Mouse (Mus musculus): ENCODE measurements at regions not wholly inside any gene's neighbourhood (a gene's known extent, or its start where the extent isn't known, plus 50 kb on each side); places are given as distances from the start of the nearest gene placed in this dataset.
A peak's percentile ranks its signal among the peaks of the same experiment; 100 is the strongest.

DNA sequence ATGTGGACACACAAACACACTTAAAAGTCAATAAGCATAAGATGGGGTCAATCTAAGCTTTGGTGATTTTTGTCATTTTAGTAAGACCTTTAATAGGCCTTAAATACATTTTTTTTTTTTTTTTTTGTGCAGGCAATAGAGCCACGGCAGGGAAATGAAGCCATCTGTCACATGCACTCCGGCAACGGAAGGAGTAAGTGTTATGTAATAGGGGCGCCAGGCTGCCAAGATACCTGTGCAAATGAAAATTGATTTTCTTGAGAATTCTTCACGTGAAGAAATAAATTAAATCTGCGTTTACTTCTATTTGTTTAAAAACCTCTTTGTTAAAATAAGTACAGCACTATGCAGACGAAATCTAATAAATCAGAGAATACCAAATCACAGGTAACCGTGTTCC, 54.6 kb upstream of the Card11 start:
- no peak for DNase-seq

DNA sequence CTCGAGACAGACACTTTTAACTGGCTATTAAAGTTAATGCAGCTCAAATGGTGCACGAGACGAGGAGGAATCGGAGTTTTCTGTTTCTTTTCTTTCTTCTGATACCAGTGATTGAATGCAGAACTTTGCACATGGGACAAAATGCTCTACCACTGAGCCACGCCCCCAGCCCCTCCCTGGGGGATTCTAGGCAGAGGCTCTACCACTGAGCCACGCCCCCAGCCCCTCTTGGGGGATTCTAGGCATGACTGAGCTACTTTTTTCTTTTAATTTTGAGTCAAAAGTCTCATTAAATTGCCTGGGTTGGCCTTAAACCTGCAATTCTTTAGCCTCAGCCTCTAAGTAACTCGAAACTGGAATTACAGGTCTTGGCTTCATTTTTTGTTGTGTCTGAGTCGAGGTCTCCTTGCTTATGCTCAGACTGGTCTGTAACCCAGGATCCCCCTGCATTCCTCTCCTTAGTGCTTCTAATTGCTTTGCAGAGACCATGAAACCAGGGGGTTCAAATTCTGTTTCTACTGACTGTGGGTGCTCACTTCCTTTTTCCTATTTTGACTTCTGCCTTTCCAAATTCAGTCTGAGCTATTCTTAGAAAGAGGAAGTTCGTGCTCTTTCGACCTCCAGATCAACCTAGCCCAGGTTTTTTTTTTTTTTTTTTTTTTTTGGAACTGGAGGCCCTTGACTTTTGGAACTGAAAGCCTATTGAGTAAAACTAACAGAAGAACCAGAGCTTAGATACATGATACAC, 55.4 kb upstream of the Card11 start:
- no peak for DNase-seq

DNA sequence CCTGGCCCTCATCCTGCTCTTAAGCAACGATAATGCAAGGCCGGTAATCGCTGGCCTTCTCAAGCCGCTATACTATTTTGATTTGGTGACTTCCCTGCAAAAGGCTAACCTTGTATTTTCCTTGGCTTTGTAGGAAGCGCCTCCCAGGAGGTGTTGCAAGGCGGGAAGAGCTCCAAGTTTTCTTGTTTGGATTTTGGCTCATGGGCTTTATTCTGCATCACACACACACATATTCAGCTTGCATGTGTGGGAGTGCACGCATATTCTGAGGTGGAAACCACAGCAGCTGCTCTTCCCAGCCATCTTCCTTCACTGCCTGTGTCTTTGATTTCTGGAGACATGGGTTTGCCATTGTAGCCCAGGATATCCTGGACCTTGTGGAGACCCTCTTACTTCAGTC, 57.8 kb upstream of the Card11 start:
- peak; percentile 71 for DNase-seq

DNA sequence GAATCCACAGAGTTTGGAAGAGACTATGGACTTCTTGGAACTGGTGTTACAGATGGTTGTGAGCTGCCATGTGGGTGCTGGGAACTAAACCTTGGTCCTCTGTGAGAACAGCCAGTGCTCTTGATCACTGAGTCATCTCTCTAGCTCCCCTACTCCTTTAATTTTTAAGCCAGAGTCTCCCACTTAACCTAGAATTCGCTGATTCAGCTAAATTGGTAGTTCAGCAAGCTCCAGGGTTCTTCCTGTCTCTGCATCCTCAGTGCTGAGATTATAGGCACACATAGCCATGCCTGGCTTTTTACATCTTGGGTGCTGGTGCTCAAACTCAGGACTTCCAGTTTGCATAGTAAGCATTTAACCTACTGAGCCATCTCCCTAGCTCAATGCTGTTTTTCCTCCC, 58.5 kb upstream of the Card11 start:
- DNase-seq = no peak

DNA sequence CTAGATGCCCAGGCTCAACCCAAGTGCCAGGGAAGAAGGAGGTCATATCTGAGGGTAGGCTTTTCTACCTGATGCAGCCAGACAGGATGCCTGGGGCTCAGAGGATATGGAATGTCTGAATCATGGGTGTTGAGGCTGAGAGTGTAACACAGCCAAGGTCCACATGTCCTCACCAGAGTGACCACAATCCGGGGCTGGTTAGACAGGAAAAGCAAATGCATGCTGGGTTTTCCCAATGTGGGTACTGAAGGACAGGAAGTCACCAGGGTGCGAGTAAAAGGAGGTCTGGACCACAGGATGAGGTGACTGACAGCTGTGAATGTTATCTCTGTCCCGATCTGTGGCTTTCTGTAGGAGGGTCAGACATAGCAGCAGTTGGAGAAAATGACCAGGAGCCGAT, 61.8 kb upstream of the Card11 start:
- no peak for DNase-seq

DNA sequence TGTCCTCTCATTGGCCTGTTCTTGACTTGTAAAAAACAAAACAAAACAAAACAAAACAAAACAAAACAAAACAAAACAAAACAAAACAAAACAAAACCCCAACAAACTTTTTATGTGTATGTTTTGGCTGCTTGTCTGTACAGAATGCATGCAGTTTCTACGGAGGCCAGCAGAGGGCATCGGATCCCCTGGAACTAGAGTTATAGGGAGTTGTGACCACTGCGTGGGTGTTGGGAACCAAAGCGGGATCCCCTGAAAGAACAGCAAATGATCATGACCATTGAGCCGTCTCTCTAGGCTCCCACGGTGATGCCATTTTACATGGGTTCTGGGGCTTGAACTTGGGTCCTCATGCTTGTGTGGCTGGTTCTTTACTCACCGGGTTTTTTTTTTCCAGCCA, 67.2 kb upstream of the Card11 start:
- DNase-seq = no peak

DNA sequence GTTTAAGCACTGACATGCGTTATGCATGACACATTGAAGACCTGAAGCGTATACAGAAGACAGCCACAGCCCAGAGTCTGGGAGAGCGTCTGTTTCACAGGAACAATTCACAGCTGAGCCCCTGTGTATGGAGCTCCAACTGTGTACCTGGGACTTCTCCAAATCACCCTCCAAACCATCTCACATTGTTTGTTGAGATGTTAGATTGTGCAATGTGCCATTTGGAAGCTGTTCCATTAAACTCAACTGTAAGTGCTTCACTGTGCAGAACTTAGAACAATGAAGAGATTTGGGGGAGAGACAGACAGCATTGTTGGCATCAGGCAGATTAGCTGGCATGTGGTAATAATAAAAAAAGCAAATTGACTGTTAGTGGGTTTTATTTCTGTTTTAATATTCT, 74.1 kb upstream of the Card11 start:
- DNase-seq = no peak

DNA sequence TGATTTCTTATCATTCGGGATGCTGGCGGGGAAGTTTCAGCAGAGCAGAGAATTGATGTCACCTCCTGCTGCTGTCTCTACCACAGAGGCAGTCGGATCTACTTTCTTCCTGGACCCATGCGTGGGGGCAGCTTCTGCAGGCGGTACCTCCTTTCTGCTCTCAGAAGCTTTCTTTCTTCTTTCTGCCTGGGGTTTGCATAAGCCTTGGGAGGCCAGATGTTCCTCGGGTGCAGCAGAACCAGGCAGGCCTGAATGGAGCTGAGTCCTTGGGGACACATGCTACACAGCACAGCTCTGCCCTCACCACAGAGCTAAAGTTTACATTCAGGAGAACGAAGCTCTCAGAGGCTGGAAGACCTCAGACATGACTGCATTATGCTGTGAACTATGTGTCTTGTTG, 75.8 kb upstream of the Card11 start:
- no peak for DNase-seq

DNA sequence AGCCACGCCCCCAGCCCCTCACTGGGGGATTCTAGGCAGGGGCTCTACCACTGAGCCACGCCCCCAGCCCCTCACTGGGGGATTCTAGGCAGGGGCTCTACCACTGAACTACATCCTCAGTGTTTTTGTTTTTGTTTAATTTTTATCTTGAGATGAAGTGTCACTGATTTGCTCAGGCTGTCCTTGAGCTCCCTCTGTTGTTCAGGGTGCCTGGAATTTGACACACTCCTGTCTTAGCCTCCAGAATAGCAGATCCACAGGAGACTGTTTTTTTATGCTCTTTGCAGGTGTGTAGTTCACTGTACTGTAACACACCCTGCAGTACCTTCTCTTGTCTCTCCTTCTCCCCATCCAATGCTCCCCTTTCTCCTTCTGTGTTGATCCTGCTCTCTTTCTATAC, 76.6 kb upstream of the Card11 start:
- peak; percentile 12 for DNase-seq

DNA sequence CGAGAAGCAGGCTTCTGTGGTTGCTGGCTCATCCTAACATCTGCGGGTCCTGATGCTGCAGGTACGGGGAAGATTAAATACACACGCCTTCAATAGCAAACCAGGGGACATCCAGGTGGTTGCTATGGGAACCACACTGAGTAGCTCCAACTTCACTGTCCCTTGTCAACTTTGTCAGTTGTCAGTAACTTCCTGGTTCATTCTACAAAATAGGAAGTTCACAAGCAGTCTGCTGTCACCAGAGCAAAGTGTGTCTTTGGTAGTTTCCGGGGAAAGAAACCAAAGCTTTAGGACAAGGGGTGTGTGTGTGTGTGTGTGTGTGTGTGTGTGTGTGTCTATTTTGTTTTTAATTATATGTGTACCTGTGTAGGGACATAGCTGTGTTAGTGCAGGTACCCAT, 80.5 kb upstream of the Card11 start:
- no peak for DNase-seq

DNA sequence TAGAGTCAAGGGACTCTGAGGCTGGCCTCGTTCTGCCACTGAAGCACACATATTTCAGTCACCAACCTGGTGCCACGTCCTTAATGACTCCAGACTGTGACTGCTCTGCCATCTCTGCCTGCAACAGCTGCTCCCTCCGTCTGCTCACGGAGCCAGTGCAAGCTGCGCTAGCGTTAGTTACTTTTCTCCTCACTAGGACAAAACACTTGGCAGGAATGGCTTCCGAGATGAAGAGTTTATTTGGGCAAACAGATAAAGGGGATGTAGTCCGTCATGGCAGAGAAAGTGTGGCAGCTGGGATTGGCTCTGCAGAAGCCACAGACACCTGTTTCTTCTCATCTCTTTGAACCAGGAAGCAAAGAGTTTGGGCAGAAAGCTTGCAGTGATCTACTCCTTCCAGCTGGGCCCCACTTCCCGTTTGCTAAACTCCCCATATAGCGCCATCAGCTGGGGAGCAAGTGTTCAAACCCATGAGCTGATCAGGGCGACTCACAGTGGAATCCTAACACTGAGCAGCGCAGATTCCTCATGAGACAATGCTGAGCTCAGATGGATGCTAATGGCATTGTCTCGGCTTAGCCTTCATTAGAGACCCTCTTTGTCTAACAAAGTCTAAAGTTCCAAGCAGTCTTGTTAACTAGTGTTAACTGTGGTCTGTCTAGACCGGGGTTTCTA, 83.8 kb upstream of the Card11 start:
- DNase-seq = no peak

DNA sequence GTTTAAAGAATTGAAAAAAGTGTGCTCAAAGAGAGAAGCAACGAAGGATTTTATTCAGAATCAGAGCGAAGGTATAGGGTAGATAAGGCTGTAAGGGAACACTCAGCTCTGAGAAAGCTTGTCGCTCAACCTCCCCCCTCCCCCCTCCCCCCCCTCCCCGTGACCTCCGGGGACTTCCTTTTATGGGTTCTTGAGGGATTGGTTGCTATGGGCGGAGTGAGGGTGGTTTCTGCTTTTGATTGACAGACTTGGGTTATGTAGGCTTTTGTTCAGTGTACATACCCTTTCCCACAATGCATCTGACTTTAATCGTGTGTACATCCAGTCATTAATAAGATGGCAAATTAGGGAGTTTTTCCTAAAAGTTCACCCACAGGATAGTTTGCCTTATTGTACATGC, 84.4 kb upstream of the Card11 start:
- no peak for DNase-seq

DNA sequence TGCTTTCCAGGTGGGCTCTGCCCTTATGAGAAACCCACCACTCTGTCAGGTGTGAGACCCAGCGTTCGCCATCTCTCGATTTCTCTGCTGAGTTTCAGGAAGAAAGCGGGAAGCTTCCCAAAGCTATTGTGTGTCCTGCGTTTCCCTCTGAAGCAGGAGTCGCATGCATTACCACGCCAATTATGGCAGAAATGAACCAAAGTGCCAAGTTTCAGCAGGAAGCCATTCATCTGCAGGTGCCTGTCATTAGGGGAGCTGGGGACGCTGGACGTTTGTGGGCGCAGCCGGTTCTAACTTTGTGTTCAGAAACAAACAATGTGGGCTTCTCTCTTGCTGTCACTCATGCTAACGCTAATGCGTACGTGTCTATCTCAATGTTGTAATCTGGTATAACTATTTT, 91.3 kb upstream of the Card11 start:
- no peak for DNase-seq

DNA sequence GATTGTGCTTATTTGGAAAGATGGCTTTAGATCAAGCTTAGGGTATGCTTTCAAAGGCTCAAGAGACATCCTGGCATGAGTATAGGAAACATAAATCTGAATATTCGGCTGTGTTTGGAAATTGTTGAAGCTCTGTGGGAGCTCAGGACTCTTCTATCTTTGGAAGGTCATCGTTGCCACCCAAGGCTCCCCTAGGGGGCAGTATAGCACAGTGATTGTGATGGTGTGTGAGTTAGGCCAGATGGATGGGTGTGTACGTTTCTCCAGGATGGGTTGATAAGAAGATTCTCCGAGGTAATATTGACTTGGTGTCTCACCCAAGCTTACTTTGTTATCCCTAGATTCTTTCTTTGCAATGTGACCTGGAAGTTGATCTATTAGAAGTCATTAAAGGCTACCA, 93.3 kb upstream of the Card11 start:
- peak; percentile 54 for DNase-seq

DNA sequence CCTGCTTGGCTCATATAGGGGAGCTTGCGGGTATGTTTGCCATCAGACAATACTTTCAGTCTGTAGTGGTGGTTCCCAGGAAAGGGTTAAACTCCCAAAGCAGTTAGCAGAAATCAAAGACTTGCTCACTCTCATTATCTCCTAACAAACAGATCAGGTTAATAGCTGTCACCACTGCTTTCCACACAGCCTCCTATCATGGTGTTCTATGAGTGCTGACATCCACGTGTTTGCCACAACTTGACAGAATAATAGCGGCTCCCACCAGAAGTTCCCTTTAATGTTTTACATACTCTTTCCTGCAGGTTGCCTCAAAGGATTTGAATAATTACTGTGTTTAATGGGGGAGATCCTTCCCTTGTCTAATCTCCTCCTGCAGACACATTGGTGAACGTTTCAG, 97.5 kb upstream of the Card11 start:
- no peak for DNase-seq

DNA sequence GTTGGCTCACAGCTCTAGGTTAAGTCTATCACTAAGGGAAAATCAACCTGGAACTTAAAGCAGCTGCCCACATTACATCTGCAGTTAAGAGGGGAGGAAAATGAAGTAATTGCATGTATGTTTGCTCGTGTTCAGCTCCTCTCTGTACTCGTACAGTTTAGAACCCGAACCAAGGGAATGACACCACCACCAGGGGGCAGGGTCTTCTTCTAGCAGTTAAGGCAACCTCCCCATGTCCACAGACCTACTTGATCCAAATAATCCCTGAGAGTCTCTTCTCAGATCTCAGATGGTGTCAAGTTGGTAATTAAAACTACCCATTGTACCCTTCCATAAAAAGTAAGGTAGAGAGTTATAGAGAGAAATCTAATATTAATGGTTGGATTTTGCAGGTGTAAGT, 111.3 kb upstream of the Card11 start:
- DNase-seq = no peak

DNA sequence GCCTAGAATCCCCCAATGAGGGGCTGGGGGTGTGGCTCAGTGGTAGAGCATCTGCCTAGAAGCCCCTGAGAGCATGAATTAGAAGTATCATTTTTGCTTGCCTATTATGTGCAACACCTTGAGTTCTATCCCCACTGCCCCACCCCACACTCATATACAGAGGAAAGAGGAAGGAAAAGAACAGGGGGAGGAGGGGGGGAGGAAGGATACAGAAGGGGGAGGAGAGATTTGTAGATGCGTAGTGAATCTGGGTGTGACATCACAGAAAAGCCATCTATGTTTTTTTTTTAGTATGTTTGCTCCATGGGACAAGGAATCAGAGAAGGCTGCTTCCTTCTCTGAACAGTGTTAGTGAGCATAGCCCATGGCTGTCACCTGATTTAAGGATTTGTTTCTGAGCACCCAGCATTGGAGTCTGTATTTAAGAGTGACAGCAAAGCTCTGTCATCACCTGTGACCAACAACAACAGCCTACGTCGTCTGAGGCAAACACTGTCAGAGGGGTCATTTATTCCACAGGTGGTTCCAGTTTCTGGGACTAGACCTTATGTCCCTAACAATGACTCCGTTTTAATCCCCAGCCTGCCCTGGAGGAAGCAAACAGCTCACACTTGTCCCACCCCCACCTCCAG, 115.0 kb upstream of the Card11 start:
- DNase-seq = peak; percentile 1

DNA sequence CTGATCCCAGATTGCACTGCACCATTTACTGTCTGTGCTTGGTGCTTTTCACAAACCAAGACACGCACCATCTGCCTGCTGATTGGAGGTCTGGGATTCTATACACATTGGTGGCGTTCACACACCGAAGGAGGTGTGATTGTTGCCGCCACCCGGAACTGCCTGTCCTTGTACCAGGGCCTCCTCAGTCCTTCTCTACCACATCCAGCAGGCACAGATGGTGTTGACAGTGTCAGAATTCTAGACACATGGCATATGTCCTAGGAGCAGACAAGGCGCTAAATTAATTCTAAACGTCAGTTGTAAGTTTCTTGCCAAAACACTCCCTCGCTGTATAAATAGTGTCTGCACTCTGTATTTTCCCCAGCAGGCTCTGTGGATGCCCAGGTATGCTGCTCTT, 115.6 kb upstream of the Card11 start:
- peak; percentile 92 for DNase-seq

DNA sequence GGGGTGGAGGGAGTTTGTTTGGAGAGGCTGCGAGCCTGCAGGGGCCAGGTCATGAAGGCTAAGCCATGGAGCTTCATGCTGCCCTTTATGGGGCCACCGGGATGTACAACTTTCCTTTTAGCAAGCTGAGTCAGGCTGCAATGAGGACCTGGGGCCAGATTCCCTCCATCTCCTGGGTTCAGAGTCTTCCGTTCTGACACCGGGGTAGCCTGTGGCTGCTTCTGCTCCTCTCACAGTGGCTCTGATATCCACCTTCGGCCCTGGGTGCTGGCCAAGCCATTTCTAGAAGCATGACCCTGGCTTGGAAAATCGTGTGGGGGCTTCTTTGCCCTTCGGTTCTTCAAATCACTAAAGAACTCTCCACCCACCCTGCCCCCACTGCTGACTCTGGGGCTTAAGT, 115.4 kb upstream of the Sdk1 start:
- DNase-seq = no peak

DNA sequence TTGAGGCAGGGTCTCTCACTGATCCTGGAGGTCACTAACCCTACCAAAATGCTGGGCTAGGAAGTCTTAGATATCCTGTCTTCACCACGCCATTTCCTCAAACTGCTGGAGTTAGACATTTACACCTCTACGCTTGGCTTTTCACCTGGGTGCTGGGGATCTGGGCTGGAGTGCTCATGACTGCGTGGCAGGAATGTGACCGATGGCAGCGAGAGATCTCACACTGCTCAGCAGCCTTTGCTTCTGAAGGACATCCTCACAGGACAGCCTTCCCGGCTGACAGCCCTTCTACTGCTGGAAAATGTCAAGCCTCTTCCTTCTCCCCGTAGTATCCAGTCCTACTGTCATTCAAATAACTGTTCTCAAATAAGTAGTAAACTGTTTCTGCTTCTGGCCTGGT, 114.8 kb upstream of the Sdk1 start:
- no peak for DNase-seq

DNA sequence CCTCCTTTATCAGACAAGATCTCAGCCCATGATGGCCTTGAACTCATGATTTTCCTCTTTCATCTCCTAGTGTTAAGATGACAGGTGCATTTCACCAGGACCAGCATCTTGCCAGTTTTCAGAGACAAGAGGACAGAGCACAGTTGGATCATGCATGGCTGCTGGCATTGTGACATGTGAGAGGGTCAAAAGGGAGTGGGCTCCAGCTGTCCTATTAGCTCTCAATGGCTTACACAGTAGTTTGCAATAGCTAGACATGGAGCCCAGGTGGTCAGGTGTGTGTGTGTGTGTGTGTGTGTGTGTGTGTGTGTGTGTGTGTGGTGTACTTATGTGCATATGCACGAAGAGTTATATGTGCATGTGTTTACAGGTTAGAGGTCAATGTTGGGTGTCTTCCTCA, 110.3 kb upstream of the Sdk1 start:
- no peak for DNase-seq

DNA sequence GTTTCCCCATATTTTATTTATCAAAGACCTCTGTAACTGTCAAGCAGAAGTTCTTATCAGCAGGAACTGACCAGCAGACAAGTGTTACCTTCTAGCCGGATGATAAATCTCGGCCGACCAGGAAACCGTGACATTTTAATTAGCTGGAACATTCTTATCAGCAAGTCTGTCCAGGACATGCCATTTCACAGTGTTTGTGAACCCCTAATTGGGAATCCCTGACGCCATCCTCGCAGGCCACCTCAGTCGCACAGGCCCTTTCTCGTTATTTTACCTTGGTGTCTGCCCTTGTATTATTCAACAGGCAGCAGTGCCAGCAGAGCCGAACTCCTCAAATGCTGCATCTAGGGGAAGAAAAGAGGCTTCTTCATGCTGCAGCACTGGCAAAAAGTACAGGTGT, 109.4 kb upstream of the Sdk1 start:
- no peak for DNase-seq

DNA sequence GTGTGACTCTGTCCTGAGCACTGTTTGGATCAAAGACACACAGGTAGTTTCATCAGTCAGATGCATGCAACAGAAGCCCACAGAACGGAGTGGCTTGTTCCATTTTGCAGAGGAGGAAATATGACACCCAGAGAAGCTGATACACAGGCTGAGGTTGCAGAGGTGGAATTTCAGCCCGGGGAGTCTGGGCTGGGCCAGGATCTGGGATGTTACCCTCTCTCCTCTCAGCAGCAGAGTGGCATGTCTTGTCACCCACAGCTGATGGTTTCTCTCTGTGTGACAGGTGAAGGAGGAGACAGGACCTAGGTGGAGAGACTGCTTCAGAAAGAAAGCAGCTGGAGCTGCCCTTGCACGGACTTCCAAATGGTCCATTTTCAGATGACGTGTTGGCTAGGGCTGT, 105.1 kb upstream of the Sdk1 start:
- no peak for DNase-seq

DNA sequence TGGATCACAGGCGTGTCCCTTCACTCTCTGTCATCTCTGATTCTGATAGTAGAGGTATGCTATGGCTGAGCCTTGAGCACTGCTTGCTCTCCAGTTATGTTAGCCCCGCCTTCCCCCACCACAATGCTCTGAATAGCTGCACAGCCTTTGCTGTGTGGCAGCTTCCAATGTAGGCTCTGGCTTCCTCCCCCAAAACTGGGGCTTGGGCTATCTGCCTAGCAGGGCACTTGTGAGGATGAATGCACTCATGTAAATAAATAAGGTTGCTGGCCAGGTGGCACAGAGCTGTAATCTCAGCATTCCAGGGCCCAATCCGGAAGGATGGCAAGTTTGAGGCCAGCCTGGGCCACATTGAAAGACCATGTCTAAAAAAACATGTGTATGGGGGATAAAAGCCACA, 103.6 kb upstream of the Sdk1 start:
- no peak for DNase-seq
